Mouse (Mus musculus) intestine, embryonic 14.5 days (tissue): ENCODE measurements around the gene Sh2d3c. TPM values are rescaled to one million over a fixed set of nuclear protein-coding genes. Genes with fewer than 3 reads are reported as not detected.

Experiments used
- ATAC-seq: fragments of 200-750 bp; cut with Nextera tagmentation; replicated peaks from 2 replicates; pipeline ENCODE4 v1.8.0; 2017; ENCODE audit warnings: low read depth, moderate number of reproducible peaks, moderate TSS enrichment, moderate library complexity; ENCODE audit not compliant: low FRiP score, low TSS enrichment
- DNase-seq: peaks from one replicate; pipeline ENCODE4 v3.0.0-alpha.2; 2018; ENCODE audit warnings: low spot score
- H3K27ac ChIP-seq: fragments of 300-500 bp; sonication (generic); 2 replicates; pipeline ENCODE4 v1.5.1; 2014; ENCODE audit warnings: low read depth, mild to moderate bottlenecking, control low read depth
- H3K27me3 ChIP-seq: fragments of 300-500 bp; sonication (generic); replicated peaks from 2 replicates; pipeline ENCODE4 v1.6.1; 2014; ENCODE audit warnings: low read length, control low read depth; ENCODE audit not compliant: control insufficient read depth, insufficient read depth
- H3K36me3 ChIP-seq: fragments of 300-500 bp; sonication (generic); 2 replicates; pipeline ENCODE4 v1.6.1; 2014; ENCODE audit warnings: low read length, control low read depth; ENCODE audit not compliant: control insufficient read depth, insufficient read depth
- H3K4me1 ChIP-seq: fragments of 300-500 bp; sonication (generic); replicated peaks from 2 replicates; pipeline ENCODE4 v1.6.1; 2014; ENCODE audit warnings: low read length, control low read depth, mixed read lengths; ENCODE audit not compliant: control insufficient read depth, insufficient read depth
- H3K4me2 ChIP-seq: fragments of 300-500 bp; sonication (generic); 2 replicates; pipeline ENCODE4 v1.6.1; 2014; ENCODE audit warnings: low read length
- H3K4me3 ChIP-seq: fragments of 300-500 bp; sonication (generic); 2 replicates; pipeline ENCODE4 v1.5.1; 2014; ENCODE audit warnings: low read depth, low read length, control low read depth, mixed read lengths
- H3K9ac ChIP-seq: fragments of 300-500 bp; sonication (generic); 2 replicates; pipeline ENCODE4 v1.6.1; 2014; ENCODE audit warnings: mild to moderate bottlenecking, low read length
- H3K9me3 ChIP-seq: fragments of 300-500 bp; sonication (generic); 2 replicates; pipeline ENCODE4 v1.6.1; 2016; ENCODE audit warnings: low read length, control low read depth; ENCODE audit not compliant: control insufficient read depth
- WGBS: fragments of 180-500 bp; shearing (Covaris S2); extraction: QIAGEN DNeasy Blood & Tissue Kit; methylation state at CpG from one replicate; pipeline ENCODE4 v1.1.7; 2014; 5-methylcytosine and 5-hydroxymethylcytosine counted together
- polyA plus RNA-seq: library from polyadenylated mRNA; unstranded; fragments of >200 nt; fragmentation: Nextera tagmentation; extraction: Ambion mirVana; gene quantifications from 2 replicates; pipeline ENCODE4 v1.2.1, GENCODE M21; 2014

Gene Sh2d3c
- polyA plus RNA-seq, 1 experiment from 2014 or later = 32.5 TPM

DNA sequence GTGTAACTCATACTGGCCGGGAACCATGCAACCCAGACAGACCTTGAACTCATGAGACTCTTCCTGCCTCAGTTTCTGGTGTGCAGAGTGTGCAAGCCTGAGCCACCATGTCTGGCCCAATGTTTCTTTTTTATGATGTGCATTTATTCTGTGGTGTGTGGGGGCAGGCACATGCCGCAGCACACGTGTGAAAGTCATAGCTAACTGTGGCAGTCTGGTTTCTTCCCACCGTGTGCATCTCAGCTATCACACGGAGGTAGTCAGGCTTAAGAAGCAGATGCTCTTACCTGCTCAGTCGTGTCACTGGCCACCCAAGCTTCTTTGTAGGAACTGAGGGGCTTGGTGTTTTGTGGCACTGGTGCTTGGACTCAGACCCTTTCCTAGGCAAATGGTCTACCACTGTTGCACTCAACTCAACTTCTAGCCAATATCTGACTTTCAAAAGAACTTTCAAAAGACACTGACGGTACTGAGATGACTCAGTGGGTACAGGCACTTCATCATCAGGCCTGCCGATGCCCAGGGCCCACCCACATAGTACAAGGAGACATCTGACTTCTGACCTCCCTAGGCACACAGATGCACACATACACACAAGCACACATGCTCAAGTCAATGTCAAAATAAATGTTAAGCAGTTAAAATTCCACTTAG lies 51.9 kb downstream of the Sh2d3c start:
- Histone ChIP-seq H3K4me1 (peaks cover 11% of the 10 kb centered on the region), H3K27ac (no peak overlapping the region), H3K36me3 (no peaks in the 10 kb centered on the region), H3K27me3 (no peaks in the 10 kb centered on the region), H3K4me2 (no peak overlapping the region), H3K9ac (no peak overlapping the region), H3K9me3 (no peaks in the 10 kb centered on the region), H3K4me3 (no peak overlapping the region)
- 80% methylated on average over 8 of the region's 8 CpGs for WGBS
- no peak for ATAC-seq
- DNase-seq = no peak

DNA sequence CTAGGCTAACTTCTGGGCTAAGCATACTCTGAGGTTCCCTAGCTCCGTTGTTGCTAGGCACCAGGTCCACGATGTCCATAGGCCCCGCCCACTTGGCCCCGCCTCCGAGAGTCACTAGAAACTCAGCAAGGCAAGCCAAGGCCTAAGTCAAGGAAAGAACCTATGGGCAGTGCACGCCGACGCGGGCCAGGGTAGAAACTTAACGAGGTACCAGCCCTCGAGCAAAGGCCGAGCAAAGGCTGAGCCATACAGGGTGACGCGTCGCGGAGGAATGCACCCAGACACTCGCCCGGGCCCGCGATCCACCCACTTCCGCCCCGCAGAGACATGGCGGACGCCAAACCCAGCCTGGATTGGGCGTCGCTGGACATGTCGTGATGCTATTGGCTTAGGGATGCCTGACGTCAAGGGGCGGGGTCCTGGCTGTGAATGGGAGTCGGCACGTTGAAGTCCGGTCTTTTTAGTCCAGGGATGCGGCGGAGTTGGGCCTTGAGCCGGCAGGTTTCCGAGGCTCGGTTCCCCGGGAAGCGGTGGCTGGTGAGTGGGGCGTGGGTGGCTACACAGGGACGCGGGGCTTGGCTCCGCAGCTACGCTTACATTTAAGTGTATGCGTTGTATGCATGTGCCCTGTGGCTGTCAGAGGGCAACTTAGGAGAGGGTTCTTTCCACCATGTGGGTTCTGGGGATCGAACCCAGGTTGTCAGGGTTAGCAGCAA lies 54.7 kb downstream of the Sh2d3c start, which contains the start of the genes Ttc16 and Ptrh1:
TSS of gene Ttc16 (minus strand) at position 275 of the 716 bp plus-strand sequence.
TSS of gene Ptrh1 (plus strand) at position 428 of the 716 bp plus-strand sequence.
- H3K27me3 ChIP-seq = no peaks in the 10 kb centered on the region
- H3K9me3 ChIP-seq = no peaks in the 10 kb centered on the region
- no peaks in the 10 kb centered on the region for H3K36me3 ChIP-seq
- peak within 1 kb of the TSS; percentile 42 for H3K9ac ChIP-seq
- ATAC-seq (peak; percentile 98), DNase-seq (peak; percentile 98)
- H3K4me2 ChIP-seq = peak within 1 kb of the TSS; percentile 82
- peak within 1 kb of the TSS; percentile 63 for H3K4me3 ChIP-seq
- H3K27ac ChIP-seq = peak within 1 kb of the TSS; percentile 62
- peaks cover 11% of the 10 kb centered on the region for H3K4me1 ChIP-seq
- WGBS = under 1% methylated on average over 46 of the region's 46 CpGs

DNA sequence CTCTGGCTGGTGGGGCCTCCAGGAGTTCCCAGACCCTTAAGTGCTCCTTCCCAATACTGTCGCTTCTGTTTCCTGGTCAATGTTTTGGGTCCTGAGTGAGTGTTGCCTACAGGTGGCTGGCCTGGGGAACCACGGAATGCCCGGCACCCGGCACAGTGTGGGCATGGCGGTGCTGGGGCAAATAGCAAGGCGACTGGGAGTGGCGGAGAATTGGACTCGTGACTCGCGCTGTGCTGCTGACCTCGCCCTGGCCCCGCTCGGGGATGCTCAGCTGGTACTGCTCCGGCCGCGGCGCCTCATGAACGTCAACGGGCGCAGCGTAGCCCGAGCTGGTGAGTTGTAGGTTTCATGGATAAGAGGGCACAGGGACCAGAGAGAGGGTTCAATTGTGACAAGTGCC lies 55.3 kb downstream of the Sh2d3c start:
- Histone ChIP-seq H3K9me3 (no peaks in the 10 kb centered on the region), H3K9ac (peak overlapping the region; percentile 42), H3K4me1 (peaks cover 11% of the 10 kb centered on the region), H3K4me3 (peak overlapping the region; percentile 63), H3K27me3 (no peaks in the 10 kb centered on the region), H3K27ac (no peak overlapping the region), H3K4me2 (peak overlapping the region; percentile 82), H3K36me3 (no peaks in the 10 kb centered on the region)
- DNase-seq = no peak
- WGBS = 25% methylated on average over 22 of the region's 22 CpGs
- ATAC-seq = no peak

DNA sequence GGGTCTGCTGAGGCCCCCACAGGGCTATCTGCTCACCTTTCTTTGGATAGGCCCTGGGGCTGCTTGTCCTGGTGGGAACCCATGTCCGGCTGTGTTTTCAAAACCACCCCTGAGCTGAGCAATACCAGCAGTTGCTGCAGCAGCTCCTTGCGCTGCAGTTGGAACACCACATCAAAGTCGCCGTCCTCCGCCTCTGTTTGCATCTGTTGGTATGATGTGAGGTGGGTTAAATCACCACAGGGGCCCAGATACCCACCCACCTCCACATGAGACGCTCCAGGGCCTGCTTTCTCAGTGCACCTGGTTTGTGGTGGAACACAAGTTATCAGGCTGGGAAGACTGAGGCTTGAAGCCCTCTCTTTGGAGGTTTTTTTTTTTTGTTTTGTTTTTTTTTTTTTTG lies 57.2 kb downstream of the Sh2d3c start:
- Histone ChIP-seq H3K4me2 (no peak overlapping the region), H3K27me3 (no peaks in the 10 kb centered on the region), H3K4me3 (no peak overlapping the region), H3K9ac (no peak overlapping the region), H3K9me3 (no peaks in the 10 kb centered on the region), H3K27ac (no peak overlapping the region), H3K36me3 (no peaks in the 10 kb centered on the region), H3K4me1 (peaks cover 11% of the 10 kb centered on the region)
- DNase-seq (no peak), ATAC-seq (no peak)
- 91% methylated on average over 6 of the region's 6 CpGs for WGBS

DNA sequence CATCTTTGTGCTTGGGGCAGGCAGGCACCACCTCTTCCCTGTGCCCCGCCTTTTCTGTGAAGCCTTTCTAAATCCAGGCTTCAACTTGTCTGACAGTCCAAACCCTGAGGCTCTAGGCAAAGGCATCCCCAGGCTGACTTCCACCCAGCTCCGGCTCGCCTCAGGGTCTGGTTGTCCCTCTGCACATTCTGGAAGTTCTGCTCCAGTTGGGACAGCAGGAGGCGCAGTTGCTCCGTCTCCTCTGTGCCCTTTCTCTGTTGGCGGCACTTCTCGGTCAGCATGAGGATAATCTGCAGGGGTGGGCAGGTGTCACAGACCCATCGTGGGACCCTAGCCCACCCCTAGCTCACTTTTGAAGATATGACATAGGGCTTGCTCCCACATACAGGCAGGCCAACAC lies 58.3 kb downstream of the Sh2d3c start:
- no peaks in the 10 kb centered on the region for H3K9me3 ChIP-seq
- H3K36me3 ChIP-seq = no peaks in the 10 kb centered on the region
- DNase-seq = peak; percentile 84
- no peak overlapping the region for H3K4me3 ChIP-seq
- H3K4me1 ChIP-seq = peaks cover 11% of the 10 kb centered on the region
- 9% methylated on average over 8 of the region's 8 CpGs for WGBS
- H3K4me2 ChIP-seq = no peak overlapping the region
- H3K9ac ChIP-seq = no peak overlapping the region
- ATAC-seq = no peak
- H3K27ac ChIP-seq = no peak overlapping the region
- H3K27me3 ChIP-seq = no peaks in the 10 kb centered on the region

DNA sequence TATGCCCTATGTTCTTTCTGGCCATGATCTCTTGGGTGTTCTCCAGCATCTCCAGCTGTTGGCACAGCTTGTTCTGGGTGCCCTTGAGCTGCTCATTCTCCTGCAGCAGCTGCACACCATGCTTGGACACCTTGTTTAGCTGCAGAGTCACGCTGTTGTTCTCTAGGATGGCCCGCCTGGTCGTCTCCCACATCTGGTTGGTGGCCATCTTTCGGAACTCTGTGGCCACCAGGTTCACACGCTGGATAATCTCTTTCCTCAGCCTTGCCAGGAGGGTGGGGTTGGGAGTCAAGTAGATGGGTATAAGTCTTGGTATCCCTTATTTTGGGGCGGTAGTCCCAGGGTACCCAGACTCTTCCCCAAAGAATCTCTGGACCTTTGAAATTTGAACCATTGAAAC lies 58.9 kb downstream of the Sh2d3c start:
- Histone ChIP-seq H3K27me3 (no peaks in the 10 kb centered on the region), H3K4me2 (no peak overlapping the region), H3K27ac (no peak overlapping the region), H3K4me3 (no peak overlapping the region), H3K9me3 (no peaks in the 10 kb centered on the region), H3K9ac (no peak overlapping the region), H3K4me1 (peaks cover 11% of the 10 kb centered on the region), H3K36me3 (no peaks in the 10 kb centered on the region)
- ATAC-seq (no peak), DNase-seq (no peak)
- 90% methylated on average over 6 of the region's 6 CpGs for WGBS

DNA sequence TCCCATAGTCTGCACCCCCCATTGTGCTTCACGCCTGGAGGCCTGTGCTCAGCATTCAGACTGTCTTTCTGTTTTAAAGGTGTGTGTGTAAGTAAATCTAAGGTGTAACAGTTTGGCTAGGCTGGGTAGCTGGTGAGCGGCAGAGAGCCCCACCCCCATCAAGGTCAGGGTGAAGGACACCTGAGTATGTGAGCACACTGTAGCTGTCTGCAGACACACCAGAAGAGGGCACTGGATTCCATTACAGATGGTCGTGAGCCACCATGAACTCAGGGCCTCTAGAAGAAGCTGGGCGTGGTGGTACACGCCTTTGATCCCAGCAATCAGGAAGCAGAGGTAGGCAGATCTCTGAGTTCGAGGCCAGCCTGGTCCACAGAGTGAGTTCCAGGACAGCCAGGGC lies 60.9 kb downstream of the Sh2d3c start:
- no peak overlapping the region for H3K4me2 ChIP-seq
- no peak overlapping the region for H3K9ac ChIP-seq
- no peak overlapping the region for H3K27ac ChIP-seq
- WGBS = 76% methylated on average over 6 of the region's 6 CpGs
- H3K4me1 ChIP-seq = no peaks in the 10 kb centered on the region
- no peaks in the 10 kb centered on the region for H3K27me3 ChIP-seq
- no peaks in the 10 kb centered on the region for H3K36me3 ChIP-seq
- no peaks in the 10 kb centered on the region for H3K9me3 ChIP-seq
- H3K4me3 ChIP-seq = no peak overlapping the region
- ATAC-seq (no peak), DNase-seq (no peak)

DNA sequence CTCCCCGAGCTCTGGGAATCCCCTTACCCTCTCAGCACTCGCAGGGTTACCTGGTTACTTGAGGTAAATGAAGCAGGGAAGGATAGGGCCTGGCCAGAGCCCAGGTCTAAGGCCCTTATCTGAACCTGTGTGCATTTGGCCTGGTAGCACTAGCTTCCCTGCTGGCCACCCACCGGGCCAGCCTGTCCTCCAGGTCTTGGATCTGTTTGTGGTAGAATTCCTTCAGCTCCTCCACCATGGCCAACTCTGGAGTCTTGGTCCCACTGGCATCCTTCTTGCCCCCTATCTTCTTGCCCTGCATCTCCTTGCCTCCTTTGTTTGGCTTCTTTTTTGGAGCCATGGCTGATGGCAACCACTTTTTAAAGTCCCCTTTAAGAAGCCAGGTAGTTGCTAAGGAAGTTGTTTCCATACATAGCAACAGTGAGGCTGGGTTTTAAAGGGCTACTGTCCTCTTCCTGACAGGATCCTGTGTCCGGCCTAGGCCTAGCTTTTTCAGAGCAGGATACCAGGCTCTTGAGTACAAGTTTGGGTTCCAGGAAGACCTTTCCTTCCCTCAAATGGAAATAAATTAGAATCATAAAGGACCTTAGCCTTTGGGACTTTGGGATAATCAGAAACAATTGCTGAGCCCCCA lies 63.3 kb downstream of the Sh2d3c start, which contains the start of gene Cfap157:
TSS of gene Cfap157 (minus strand) at position 381 of the 634 bp plus-strand sequence.
- H3K9me3 ChIP-seq = no peaks in the 10 kb centered on the region
- no peak within 1 kb of the TSS for H3K27ac ChIP-seq
- H3K4me1 ChIP-seq = no peaks in the 10 kb centered on the region
- WGBS = 59% methylated on average over 4 of the region's 4 CpGs
- no peak within 1 kb of the TSS for H3K4me2 ChIP-seq
- H3K27me3 ChIP-seq = no peaks in the 10 kb centered on the region
- ATAC-seq (no peak), DNase-seq (no peak)
- H3K36me3 ChIP-seq = no peaks in the 10 kb centered on the region
- H3K4me3 ChIP-seq = no peak within 1 kb of the TSS
- H3K9ac ChIP-seq = no peak within 1 kb of the TSS
